Mouse (Mus musculus) layer of hippocampus, adult 9-10 months (tissue): Measurements from ENCODE around the gene Prrt4.
"Not testable (repeated sequence)": the region's sequence is repeated elsewhere in the genome, so short reads cannot be mapped to it uniquely, and the experiment has no call there.

ENCODE experiments used
- DNase-seq: peaks from one replicate; pipeline ENCODE4 v3.0.0; 2022; ENCODE audit warnings: low spot score

Prrt4 gene

GRCm38 (mm10) chr6:29178888-29179658 is at the start of gene Prrt4:
Prrt4 (minus strand) TSS chr6:29179584.
- DNase-seq: peak; percentile 35

- not testable (repeated sequence) for DNase-seq
These were observed 38.3 kb upstream of the Prrt4 start for GRCm38 (mm10) chr6:29217717-29218116.

DNA sequence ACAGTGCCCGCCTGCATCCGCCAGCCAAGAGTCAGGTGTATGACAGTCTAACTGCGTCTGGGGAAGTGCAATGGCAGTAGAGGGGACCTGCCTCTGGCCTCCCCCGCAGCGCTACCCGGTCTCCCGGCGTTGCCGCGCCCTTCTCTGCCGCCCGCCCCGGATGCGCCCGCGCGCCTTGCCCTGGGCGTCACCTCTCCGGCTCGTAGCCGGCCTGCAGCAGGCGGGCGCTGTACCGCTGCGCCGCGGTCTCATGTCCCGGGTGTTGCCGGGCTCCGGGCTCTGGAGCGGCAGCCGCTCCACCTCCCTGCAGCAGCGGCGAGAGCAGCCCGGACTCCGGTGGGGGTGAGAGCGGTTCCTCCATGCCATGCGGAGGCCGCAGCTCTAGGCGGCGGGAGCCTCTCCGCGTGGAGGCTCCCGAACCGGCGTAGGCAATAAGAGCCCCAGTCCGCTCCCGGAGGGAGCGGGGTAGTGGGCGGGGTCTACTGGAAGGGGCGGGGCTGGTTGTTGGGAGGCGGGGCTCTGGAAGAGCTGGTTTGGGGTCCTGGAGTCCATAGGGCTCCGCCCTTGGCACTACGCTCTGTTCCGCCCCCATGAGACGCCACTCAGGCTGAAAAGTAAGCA is 36.6 kb upstream of the Prrt4 start, which contains the start of gene Impdh1:
Impdh1 (minus strand) TSS at position 484 of the 621 bp plus-strand sequence.
- no peak for DNase-seq

GRCm38 (mm10) chr6:29215181-29215580 is 35.8 kb upstream of the Prrt4 start:
- DNase-seq: no peak

DNA sequence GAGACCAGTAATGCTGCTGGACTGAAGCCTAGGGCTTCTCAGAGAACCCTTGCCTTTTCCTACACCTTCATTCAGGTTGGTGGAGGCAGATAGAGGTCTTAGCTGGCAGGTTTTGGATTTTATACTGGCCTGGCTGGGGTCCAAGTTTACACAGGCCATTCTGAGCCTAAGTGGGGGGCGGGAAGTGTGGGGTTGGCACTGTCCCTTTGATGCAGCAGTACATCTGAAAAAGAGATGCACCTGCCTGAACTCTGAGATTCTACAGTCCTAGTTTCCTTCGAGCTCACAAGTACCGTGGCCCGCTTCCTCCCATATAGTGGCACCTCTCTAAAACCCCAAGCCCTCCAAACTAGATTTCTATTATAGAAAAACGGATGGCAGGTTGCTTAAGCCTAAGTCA is 35.4 kb upstream of the Prrt4 start:
- DNase-seq: no peak

DNA sequence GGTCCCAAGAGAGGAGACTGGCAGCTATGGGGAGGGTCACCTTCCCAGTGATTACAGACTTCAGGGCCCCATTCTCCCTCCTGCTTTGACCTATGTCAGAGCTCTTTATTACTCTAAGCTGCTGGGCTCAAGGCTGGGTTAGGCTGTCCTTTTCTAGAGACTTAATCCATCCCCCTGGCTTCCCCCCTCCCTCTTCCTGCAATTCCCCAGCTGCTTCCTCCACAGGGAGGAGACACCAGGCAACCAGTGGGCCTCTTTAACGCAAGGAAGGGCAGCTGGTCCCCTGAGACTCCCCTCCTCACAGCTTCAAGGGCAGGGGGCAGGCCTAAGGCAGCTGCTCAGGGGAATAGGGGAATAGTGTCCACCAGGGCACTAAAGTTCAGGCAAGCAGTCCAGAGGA is 34.9 kb upstream of the Prrt4 start:
- no peak for DNase-seq

GRCm38 (mm10) chr6:29213436-29213835 is 34.1 kb upstream of the Prrt4 start:
- no peak for DNase-seq

- no peak for DNase-seq
These were observed 32.6 kb upstream of the Prrt4 start for GRCm38 (mm10) chr6:29211806-29212492.

- no peak for DNase-seq
These were observed 31.8 kb upstream of the Prrt4 start for GRCm38 (mm10) chr6:29211146-29211545.

GRCm38 (mm10) chr6:29210231-29210936 is 31.0 kb upstream of the Prrt4 start:
- DNase-seq: no peak

DNA sequence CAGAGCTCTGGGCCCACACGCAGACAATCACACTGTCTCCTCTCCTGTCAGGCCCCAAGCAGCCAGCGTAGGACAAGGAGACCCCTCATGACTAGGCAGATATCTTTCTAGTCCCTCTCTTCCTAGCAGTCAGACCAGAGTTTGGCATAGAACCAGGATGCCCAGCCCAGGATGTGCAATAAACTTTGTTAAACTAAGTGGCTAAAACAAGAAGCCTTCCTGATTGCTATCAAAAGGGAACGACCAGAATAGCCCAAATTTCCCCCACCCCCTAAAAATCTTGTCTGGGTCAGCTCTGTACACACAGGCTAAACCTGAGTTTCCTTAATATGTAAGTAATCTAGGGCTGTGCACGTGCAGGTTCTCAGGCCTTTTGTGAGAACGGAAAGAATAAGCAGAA is 28.8 kb upstream of the Prrt4 start:
- no peak for DNase-seq

DNA sequence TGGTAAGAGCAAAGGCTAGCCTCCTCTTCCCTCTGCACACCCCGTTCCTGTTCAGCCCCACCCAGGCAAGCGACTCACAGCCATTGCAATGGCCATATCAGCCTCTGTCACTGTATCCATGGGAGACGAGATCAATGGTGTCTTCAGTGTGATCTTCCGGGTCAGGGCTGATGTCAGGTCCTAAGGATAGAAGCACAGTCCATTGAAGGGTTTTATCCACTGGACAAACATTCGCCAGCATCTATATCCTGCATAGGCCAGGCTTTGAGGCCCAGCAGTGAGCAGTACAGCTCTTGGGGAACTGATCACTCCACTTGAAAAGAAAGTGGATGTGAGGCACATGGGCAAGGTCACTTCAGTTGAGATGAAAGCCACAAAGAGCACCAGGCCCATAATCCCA is 27.6 kb upstream of the Prrt4 start:
- DNase-seq: no peak

DNA sequence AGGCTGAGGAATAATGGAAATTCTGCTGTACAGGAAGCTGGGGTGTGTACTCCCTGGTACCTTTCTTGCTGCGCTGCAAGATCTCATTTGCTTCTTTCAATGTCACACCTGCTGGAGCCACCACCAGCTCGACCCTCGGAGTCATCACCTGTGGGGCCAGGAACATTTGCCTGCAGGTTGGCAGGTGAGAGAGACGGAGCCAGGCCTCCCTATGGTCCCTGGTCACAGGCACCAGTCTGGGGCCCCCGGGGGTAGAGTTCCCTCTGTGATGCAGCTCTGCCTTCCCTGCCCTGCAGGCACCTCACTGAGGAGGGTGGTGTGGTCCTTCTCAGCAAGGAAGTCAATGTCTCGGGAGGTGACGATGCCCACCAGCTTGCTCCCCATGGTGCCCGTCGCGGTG is 26.6 kb upstream of the Prrt4 start:
- DNase-seq: no peak

DNA sequence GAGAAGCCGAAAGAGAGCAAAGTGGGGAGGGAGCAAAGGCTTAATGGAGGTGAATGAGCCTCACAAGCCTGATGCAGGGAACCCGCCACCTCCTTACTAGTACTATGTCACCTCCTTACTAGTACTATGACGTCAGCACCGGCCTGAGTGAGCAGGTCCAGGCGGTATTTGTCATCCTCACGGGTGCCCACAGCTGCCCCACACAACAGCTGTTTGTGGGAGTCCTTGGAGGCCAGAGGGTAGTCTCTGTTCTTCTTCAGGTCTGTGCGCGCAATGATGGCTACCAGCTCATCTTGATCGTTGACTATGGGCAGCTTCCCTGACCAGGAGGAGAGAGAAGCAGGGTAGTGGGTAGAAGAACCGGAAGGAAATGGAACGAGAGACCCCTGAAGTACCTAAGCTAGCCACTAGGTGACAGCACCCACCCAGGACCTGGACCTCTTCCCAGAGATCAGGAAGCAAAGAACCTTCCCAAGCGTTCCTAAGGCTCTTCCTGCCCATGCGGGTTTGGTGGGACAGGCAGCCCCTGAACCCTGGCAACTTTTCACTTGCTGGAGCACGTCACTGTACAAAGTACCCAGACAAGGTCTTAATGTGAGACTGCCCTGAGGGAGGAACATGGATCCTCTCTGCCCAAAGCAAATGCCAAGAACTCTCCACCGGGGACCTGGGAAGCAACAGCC is 25.7 kb upstream of the Prrt4 start:
- no peak for DNase-seq

DNA sequence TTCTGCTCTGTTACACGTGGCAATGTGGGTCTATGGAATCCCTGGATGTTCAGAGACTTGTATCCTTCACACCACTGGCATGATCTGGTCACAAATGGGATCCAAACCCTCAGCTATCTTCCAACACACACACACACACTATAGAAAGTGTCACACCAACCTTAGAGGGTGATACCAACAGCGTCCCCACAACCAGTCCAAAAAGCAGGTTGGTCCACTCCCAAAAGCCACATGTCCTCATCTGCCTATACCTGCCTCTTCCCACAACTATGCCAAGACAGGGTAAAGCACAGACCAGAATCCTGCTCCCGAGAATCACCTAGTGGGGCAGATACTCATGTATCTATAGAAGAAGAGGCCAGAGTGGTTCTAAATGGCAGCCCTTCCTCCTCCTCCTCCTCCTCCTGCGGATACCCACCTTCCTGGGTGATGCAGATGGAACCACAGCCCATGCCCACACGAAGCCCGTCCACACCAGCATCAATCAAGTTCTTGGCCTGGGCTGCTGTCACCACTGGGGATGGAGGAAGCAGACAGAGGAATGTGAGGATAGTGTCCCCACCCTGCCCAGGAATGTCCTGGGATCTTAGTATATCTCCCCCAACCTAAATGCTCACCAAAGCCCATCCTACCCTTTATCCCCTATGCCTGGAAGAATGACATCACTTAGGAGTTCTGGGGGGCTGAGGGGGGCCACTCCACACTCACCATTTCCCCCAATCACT is 24.6 kb upstream of the Prrt4 start:
- no peak for DNase-seq

GRCm38 (mm10) chr6:29203096-29203495 is 23.7 kb upstream of the Prrt4 start:
- DNase-seq: no peak

DNA sequence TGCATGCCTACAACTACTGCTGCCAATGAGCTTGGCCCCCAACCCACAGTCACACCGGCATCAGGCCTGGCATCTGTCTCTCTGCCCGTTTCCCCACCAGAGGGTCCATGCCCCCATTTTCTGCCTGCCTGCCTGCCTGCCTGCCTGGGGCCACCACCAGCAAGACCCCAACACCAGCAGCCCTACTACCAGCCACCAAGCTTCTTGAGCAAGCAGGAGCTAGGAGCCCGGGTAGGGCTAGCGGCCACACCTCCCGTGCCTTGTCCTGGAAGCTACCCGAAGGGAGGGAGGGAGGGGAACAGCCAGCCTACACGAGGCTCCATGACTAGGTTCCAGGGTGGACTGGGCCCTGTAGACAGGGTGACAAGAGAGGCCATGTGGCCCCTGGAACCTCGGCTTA is 22.6 kb upstream of the Prrt4 start:
- DNase-seq: no peak

- no peak for DNase-seq
These were observed 22.0 kb upstream of the Prrt4 start for GRCm38 (mm10) chr6:29201341-29201740.

DNA sequence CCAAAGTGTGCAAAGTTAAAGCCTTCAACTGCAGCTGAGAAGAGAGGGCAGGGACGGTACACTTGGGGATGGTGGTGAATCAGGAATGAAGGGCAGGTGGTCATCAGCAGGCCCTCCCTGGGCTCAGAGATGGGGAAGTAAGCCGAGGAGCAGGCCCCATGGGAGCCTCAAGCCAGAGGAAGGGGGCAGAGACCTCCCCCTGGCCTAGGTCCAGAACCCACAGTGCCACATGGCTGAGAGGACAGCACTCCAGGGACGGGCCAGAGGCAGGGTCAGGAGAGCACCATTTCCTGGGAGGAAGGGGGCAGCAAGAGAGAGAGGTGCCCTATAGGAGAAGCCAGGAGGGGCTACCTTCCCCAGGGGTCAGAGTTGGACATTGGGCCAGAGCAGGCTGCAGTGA is 21.1 kb upstream of the Prrt4 start:
- no peak for DNase-seq

GRCm38 (mm10) chr6:29199223-29199855 is 20.0 kb upstream of the Prrt4 start:
- no peak for DNase-seq
